Mouse (Mus musculus) layer of hippocampus, adult 2 months (tissue): Measurements from ENCODE around the gene Rae1. TPM values are rescaled to one million over a fixed set of nuclear protein-coding genes. Genes with fewer than 3 reads are reported as not detected.
A peak's percentile ranks its signal among the peaks of the same experiment; 100 is the strongest.

Experiments
- DNase-seq, 2 experiments: peaks; one replicate each; pipeline ENCODE4 v3.0.0; 2022; ENCODE audit warnings: low spot score in 2 of 2
- H3K27ac ChIP-seq: fragments of 200-600 bp; 2 replicates; pipeline ENCODE4 v1.8.1; 2022
- H3K4me3 ChIP-seq: fragments of 200-600 bp; 2 replicates; pipeline ENCODE4 v1.8.1; 2022; ENCODE audit warnings: mild to moderate bottlenecking
- CTCF ChIP-seq: fragments of 200-600 bp; conservative IDR thresholded peaks from 2 replicates; pipeline ENCODE4 v1.8.1; 2022; ENCODE audit warnings: antibody characterized with exemption, mild to moderate bottlenecking, moderate library complexity
- total RNA-seq, 2 experiments: library from RNA; stranded (reverse); gene quantifications; 2 replicates each; pipeline ENCODE4 v1.2.3; 2021

Gene Rae1
- total RNA-seq, 2 experiments from 2014 or later = 76.7 to 90.6 TPM

DNA sequence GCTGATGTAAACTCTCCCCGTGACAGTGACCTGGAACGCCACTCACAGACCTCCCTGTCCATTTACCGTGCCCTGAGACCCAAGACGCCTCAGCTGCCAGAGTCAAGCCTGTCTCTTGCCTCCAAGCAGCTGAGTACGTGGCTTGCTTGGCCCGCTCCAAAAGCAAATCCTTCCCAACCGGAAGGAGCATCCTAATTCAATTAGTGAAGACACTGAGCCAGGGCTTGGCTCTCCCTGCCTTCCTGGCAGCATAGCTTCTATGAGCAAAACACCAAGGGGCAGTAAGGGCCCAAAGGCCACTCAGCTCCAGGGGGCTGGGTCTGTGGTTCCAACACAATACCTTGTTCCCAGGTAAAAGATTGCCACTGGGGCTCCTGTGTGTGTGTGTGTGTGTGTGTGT is 25.2 kb upstream of the Rae1 start:
- no peak for DNase-seq
- no peak for TF ChIP-seq CTCF
- no peak overlapping the region for H3K4me3 ChIP-seq
- H3K27ac ChIP-seq = no peak overlapping the region

DNA sequence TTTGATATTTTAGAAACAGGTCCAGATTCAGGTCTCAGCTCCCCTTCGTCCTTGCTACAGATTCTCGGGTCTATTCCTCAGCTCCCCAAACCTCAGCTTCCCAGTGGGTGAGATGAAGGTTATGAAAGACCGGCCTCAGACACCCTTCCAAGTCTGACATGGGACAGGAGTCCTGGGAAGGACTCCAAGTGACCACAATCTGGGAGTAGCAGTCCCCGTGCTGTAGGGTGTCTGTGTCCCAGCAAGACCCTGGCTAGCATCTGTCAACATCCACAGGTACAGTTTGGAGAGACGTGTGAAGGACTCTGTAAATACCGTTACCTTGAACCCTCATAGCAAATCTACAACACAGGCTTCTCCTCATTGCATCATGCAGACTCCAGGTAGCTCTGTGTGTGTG is 24.8 kb upstream of the Rae1 start:
- DNase-seq = no peak
- H3K4me3 ChIP-seq = no peak overlapping the region
- TF ChIP-seq CTCF = no peak
- H3K27ac ChIP-seq = no peak overlapping the region

- no peak for TF ChIP-seq CTCF
- no peak for DNase-seq
- Histone ChIP-seq H3K27ac (no peak overlapping the region), H3K4me3 (no peak overlapping the region)
These were observed 23.2 kb upstream of the Rae1 start for GRCm38 (mm10) chr2:172976661-172977238.

GRCm38 (mm10) chr2:172977409-172978130 is 22.3 kb upstream of the Rae1 start, which contains the start of gene Spo11:
Spo11 (plus strand) TSS chr2:172977700.
- DNase-seq = no peak
- no peak within 1 kb of the TSS for H3K27ac ChIP-seq
- TF ChIP-seq CTCF = no peak
- H3K4me3 ChIP-seq = no peak within 1 kb of the TSS

GRCm38 (mm10) chr2:172978131-172978633 is 21.7 kb upstream of the Rae1 start:
- no peak overlapping the region for H3K4me3 ChIP-seq
- no peak for DNase-seq
- H3K27ac ChIP-seq = no peak overlapping the region
- TF ChIP-seq CTCF = no peak

- DNase-seq = no peak
- TF ChIP-seq CTCF = peak; percentile 23
These were observed 20.1 kb upstream of the Rae1 start for GRCm38 (mm10) chr2:172979666-172980345.

DNA sequence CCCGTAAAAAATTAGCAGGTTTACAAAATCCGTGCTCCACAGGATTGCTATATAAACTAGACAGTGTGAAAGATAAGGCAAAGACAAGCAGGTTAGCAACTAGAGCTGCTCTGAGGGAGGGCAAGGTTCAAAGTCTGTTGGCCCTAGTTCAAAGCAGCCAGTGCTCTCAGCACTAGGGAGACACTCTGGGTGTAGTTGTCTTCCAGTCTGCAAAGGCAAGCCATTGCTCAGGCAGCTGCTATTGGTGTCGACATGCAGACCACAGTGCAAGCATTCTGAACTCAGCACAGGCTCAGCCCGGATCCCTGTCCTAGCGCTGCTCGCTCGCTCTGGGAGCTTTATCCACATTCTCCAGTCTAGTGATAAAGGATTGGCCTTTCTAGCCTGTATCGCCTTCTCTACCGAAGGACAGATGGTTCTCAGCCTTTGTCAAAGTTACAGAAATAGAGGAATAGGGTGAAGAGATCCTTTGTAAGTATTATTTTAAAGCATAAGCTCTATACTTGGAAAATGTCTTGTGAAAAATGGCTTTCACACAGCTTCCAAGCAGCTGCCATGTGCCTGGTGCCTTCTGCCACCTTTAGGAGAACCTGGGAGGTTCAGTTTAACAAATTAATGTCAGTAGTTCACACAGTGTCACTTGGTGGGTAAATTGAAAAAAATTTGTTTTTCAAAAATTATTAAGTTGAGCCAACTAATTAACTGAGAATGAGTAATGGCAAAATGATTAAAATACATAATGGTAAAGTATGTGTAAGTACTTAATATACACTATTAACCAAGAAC is 16.9 kb upstream of the Rae1 start:
- DNase-seq = no peak
- Histone ChIP-seq H3K27ac (no peak overlapping the region), H3K4me3 (no peak overlapping the region)
- peak; percentile 73 for TF ChIP-seq CTCF

More at GRCm38 (mm10) chr2:172979666-172980345, 20.1 kb upstream of the Rae1 start:
- Histone ChIP-seq H3K27ac (no peak overlapping the region), H3K4me3 (no peak overlapping the region)

- TF ChIP-seq CTCF = no peak
- DNase-seq = no peak
- Histone ChIP-seq H3K4me3 (no peak overlapping the region), H3K27ac (no peak overlapping the region)
These were observed 9.8 kb upstream of the Rae1 start for GRCm38 (mm10) chr2:172990161-172990560.

DNA sequence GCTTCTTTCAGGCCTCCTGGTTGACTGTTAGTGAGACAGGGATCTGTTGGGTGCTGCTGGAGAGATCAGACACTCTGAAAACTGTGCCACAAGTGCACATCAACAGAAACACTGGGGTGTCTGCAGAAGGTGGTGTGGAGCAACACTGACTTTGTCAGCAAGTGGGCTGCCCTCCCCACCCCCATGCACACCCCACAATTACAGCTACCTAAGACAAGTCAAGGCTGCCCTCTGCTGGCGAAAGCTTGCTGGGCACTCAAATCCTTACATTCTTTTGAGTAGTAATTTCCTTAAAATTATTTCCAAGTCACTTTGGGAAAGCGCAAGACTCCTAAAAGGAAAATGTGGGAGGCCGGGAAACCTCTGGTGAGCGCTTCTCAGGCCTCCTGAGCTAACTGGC is 3.7 kb upstream of the Rae1 start:
- DNase-seq = peak; percentile 63 to 80
- Histone ChIP-seq H3K4me3 (no peak overlapping the region), H3K27ac (no peak overlapping the region)
- peak; percentile 96 for TF ChIP-seq CTCF

- H3K4me3 ChIP-seq = no peak overlapping the region
- TF ChIP-seq CTCF = no peak
- H3K27ac ChIP-seq = no peak overlapping the region
- DNase-seq = no peak
These were observed 2.2 kb upstream of the Rae1 start for GRCm38 (mm10) chr2:172997748-172998147.

DNA sequence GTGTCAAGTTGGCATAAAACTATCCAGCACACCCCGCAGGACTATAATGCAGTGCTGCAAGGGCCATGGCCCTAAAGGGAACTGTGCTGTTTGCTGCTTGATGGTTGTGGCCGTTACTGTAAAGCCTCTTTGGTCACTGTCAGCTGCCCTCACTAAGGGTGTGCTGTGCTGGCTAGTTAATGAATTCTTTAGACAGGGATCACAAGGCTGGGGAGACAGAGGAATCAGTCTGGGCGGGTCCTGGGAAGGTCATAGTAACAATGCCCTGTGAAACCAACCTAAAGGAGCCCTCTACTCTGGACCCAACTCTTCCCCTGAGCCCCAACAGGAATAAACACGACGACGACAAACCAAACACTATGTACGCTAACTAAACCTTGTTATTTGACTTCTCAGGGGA is 1.4 kb upstream of the Rae1 start:
- Histone ChIP-seq H3K27ac (no peak overlapping the region), H3K4me3 (no peak overlapping the region)
- no peak for DNase-seq
- TF ChIP-seq CTCF = no peak

DNA sequence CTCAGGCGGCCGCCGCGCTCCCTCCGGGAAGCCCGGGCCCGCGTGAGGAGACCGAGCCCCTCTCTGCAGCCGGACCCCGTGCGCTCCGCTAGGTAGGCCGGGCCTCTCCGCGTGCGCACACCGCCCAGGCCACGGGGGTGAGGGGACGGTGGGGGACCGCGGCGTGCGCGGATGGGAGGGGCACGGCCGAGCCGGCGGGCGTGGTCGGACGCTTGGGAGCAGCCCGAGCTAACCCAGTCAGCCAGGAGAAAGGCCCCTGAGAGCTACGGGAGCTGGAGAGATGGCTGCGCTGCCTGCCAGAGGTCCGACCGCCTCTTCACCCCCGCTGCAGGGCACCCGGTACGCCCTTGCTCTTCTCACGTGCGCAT is 352 bp downstream of the Rae1 start:
- DNase-seq = no peak
- Histone ChIP-seq H3K27ac (peak overlapping the region; percentile 92), H3K4me3 (peak overlapping the region; percentile 94)
- TF ChIP-seq CTCF = no peak

GRCm38 (mm10) chr2:173000921-173001320 is 1.0 kb downstream of the Rae1 start:
- peak overlapping the region; percentile 92 for H3K27ac ChIP-seq
- peak; percentile 56 to 79 for DNase-seq

More at GRCm38 (mm10) chr2:173000921-173001320, 1.0 kb downstream of the Rae1 start:
- H3K4me3 ChIP-seq = peak overlapping the region; percentile 94
- TF ChIP-seq CTCF = no peak
